Mouse (Mus musculus) embryonic fibroblast, embryonic 13.5 days (primary cell): ENCODE measurements around the gene Polk.

Experiments
- CTCF ChIP-seq: IDR thresholded peaks from 2 replicates; pipeline ENCODE4 v1.5.1; 2011; ENCODE audit warnings: mild to moderate bottlenecking, control low read depth, low read length, moderate library complexity, borderline replicate concordance; ENCODE audit not compliant: insufficient read depth
- POLR2A ChIP-seq: IDR thresholded peaks from 2 replicates; pipeline ENCODE4 v1.6.1; 2011; ENCODE audit warnings: low read depth, mild to moderate bottlenecking, control low read depth, low read length, moderate library complexity

GRCm38 (mm10) chr13:96579979-96580378, 37.6 kb upstream of the Polk start:
- TF ChIP-seq POLR2A = no peak
- TF ChIP-seq CTCF = no peak
